Mouse (Mus musculus) liver (tissue): ENCODE data around the gene Polr3g.
A peak's percentile ranks its signal among the peaks of the same experiment; 100 is the strongest.

ENCODE experiments used
- DNase-seq: peaks from one replicate; pipeline ENCODE4 v3.0.0-alpha.2; 2020; ENCODE audit warnings: mixed read lengths

Gene Polr3g

GRCm38 (mm10) chr13:81710775-81711545 lies at the start of gene Polr3g, which contains the start of gene Mblac2:
Gene Polr3g (minus strand): TSS chr13:81711013.
Gene Mblac2 (plus strand): TSS chr13:81711341.
- peak; percentile 97 for DNase-seq

- peak; percentile 60 for DNase-seq
Measured at GRCm38 (mm10) chr13:81760379-81760778, 49.6 kb upstream of the Polr3g start.

- DNase-seq: no peak
Measured at GRCm38 (mm10) chr13:81757058-81757660, 46.3 kb upstream of the Polr3g start.

GRCm38 (mm10) chr13:81755324-81755723 lies 44.5 kb upstream of the Polr3g start:
- DNase-seq: no peak

- no peak for DNase-seq
Measured at GRCm38 (mm10) chr13:81754878-81755277, 44.1 kb upstream of the Polr3g start.

- no peak for DNase-seq
Measured at GRCm38 (mm10) chr13:81744092-81744396, 33.2 kb upstream of the Polr3g start.

- peak; percentile 27 for DNase-seq
Measured at GRCm38 (mm10) chr13:81743391-81744091, 32.7 kb upstream of the Polr3g start.

- peak; percentile 55 for DNase-seq
Measured at GRCm38 (mm10) chr13:81740898-81741297, 30.1 kb upstream of the Polr3g start.

- DNase-seq: no peak
Measured at GRCm38 (mm10) chr13:81736606-81737005, 25.8 kb upstream of the Polr3g start.

GRCm38 (mm10) chr13:81730362-81730761 lies 19.5 kb upstream of the Polr3g start:
- peak; percentile 28 for DNase-seq

- no peak for DNase-seq
Measured at GRCm38 (mm10) chr13:81729102-81729501, 18.3 kb upstream of the Polr3g start.

GRCm38 (mm10) chr13:81728141-81728540 lies 17.3 kb upstream of the Polr3g start:
- peak; percentile 10 for DNase-seq

GRCm38 (mm10) chr13:81713896-81714295 lies 3.1 kb upstream of the Polr3g start:
- no peak for DNase-seq

GRCm38 (mm10) chr13:81711546-81712371 lies 946 bp upstream of the Polr3g start:
- DNase-seq: peak; percentile 49

GRCm38 (mm10) chr13:81710266-81710665 lies 547 bp downstream of the Polr3g start:
- peak; percentile 44 for DNase-seq

- DNase-seq: no peak
Measured at GRCm38 (mm10) chr13:81709805-81710204, 1.0 kb downstream of the Polr3g start.

- no peak for DNase-seq
Measured at GRCm38 (mm10) chr13:81706311-81706710, 4.5 kb downstream of the Polr3g start.

GRCm38 (mm10) chr13:81703621-81704020 lies 7.2 kb downstream of the Polr3g start:
- no peak for DNase-seq

- no peak for DNase-seq
Measured at GRCm38 (mm10) chr13:81703148-81703547, 7.7 kb downstream of the Polr3g start.

GRCm38 (mm10) chr13:81694446-81694845 lies 16.4 kb downstream of the Polr3g start:
- no peak for DNase-seq

GRCm38 (mm10) chr13:81691606-81692005 lies 19.2 kb downstream of the Polr3g start:
- peak; percentile 75 for DNase-seq

- DNase-seq: peak; percentile 69
Measured at GRCm38 (mm10) chr13:81690477-81690876, 20.3 kb downstream of the Polr3g start.

GRCm38 (mm10) chr13:81689587-81689986 lies 21.2 kb downstream of the Polr3g start:
- peak; percentile 72 for DNase-seq
